Mouse (Mus musculus) T-helper 2 cell (primary cell): ENCODE results near the gene Pnkd.
"Not testable (repeated sequence)": the region's sequence is repeated elsewhere in the genome, so short reads cannot be mapped to it uniquely, and the experiment has no call there.

Experiments
- in situ Hi-C: fragments of 300-600 bp; cut with MboI, MseI; formaldehyde crosslinking; loops from one replicate; pipeline ENCODE4 v1.15.1; 2025; ENCODE audit warnings: high pct_unique_total_duplicates

Pnkd gene

GRCm38 (mm10) chr1:74316114-74316827, 31.5 kb downstream of the Pnkd start:
- in situ Hi-C loops, result no loop called here

GRCm38 (mm10) chr1:74318711-74319110, 34.0 kb downstream of the Pnkd start:
- in situ Hi-C loops, result no loop called here

- in situ Hi-C loops, result no loop called here
Observed at GRCm38 (mm10) chr1:74321396-74321795, 36.7 kb downstream of the Pnkd start.

- in situ Hi-C loops, result not testable (repeated sequence)
Observed at GRCm38 (mm10) chr1:74326916-74327315, 42.2 kb downstream of the Pnkd start.

- in situ Hi-C loops, result no loop called here
Observed at GRCm38 (mm10) chr1:74329899-74330431, 45.2 kb downstream of the Pnkd start.

- in situ Hi-C loops, result no loop called here
Observed at GRCm38 (mm10) chr1:74331046-74331681, 46.4 kb downstream of the Pnkd start.

GRCm38 (mm10) chr1:74332241-74332763, 47.6 kb downstream of the Pnkd start:
- in situ Hi-C loops, result no loop called here

- in situ Hi-C loops, result no loop called here
Observed at GRCm38 (mm10) chr1:74332930-74333329, 48.2 kb downstream of the Pnkd start.

- in situ Hi-C loops, result no loop called here
Observed at GRCm38 (mm10) chr1:74334607-74335006, 49.9 kb downstream of the Pnkd start.

- in situ Hi-C loops, result no loop called here
Observed at GRCm38 (mm10) chr1:74335033-74335432, 50.3 kb downstream of the Pnkd start.

- in situ Hi-C loops, result no loop called here
Observed at GRCm38 (mm10) chr1:74335436-74336170, 50.9 kb downstream of the Pnkd start.

GRCm38 (mm10) chr1:74337241-74337771, 52.6 kb downstream of the Pnkd start:
- in situ Hi-C loops, result no loop called here

- in situ Hi-C loops, result no loop called here
Observed at GRCm38 (mm10) chr1:74338013-74338412, 53.3 kb downstream of the Pnkd start.

- in situ Hi-C loops, result no loop called here
Observed at GRCm38 (mm10) chr1:74338626-74339025, 53.9 kb downstream of the Pnkd start.

GRCm38 (mm10) chr1:74339917-74340316, 55.2 kb downstream of the Pnkd start:
- in situ Hi-C loops, result no loop called here

- in situ Hi-C loops, result no loop called here
Observed at GRCm38 (mm10) chr1:74340361-74340764, 55.6 kb downstream of the Pnkd start.

GRCm38 (mm10) chr1:74340992-74341391, 56.3 kb downstream of the Pnkd start:
- in situ Hi-C loops, result not testable (repeated sequence)

- in situ Hi-C loops, result no loop called here
Observed at GRCm38 (mm10) chr1:74341898-74342297, 57.2 kb downstream of the Pnkd start.

GRCm38 (mm10) chr1:74342308-74342707, 57.6 kb downstream of the Pnkd start:
- in situ Hi-C loops, result no loop called here

- in situ Hi-C loops, result no loop called here
Observed at GRCm38 (mm10) chr1:74343161-74343560, 58.4 kb downstream of the Pnkd start.

- in situ Hi-C loops, result no loop called here
Observed at GRCm38 (mm10) chr1:74344163-74344916, 59.6 kb downstream of the Pnkd start.
